Mouse (Mus musculus) thymus, adult 2 months (tissue): ENCODE data around the gene Rrp15.

Experiments
- CTCF ChIP-seq: fragments of 200-500 bp; IDR thresholded peaks from 2 replicates; pipeline ENCODE4 v1.5.1; 2012; ENCODE audit warnings: mild to moderate bottlenecking, control low read depth, low read length, moderate library complexity, borderline replicate concordance; ENCODE audit not compliant: control insufficient read depth, poor library complexity, insufficient read depth; ENCODE audit errors: extremely low read depth
- POLR2A ChIP-seq: fragments of 200-500 bp; IDR thresholded peaks from 2 replicates; pipeline ENCODE4 v1.6.1; 2012; ENCODE audit warnings: mild to moderate bottlenecking, low read length, control low read depth, moderate library complexity; ENCODE audit not compliant: control insufficient read depth, poor library complexity, insufficient read depth; ENCODE audit errors: extremely low read depth

DNA sequence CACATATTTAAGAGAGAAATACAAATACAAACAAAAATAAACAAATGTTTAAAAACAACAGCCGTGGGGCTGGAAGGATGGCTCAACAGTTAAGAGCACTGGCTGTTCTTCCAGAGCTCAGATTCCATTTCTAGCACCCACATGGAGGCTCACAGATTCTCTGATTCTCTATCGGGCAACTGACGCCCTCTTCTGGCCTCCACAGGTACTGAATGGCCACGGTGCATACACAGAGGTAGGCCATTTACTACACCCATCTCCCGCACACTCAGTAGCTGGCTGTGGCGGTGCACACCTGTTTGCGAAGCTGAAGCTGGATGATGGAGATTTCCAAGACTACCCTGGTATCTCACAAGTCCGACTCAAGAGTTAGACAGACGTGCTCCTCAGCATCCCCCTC is 29.4 kb downstream of the Rrp15 start:
- TF ChIP-seq CTCF: no peak
- TF ChIP-seq POLR2A: no peak
